Mouse (Mus musculus) limb, embryonic 15.5 days (tissue): ENCODE measurements around the gene Muc1. TPM values are rescaled to one million over a fixed set of nuclear protein-coding genes. Genes with fewer than 3 reads are reported as not detected.

Source experiments
- ATAC-seq: fragments of 200-750 bp; cut with Nextera tagmentation; 2 replicates; pipeline ENCODE4 v1.8.0; 2017; ENCODE audit warnings: low read depth, moderate TSS enrichment; ENCODE audit not compliant: insufficient number of reproducible peaks, low FRiP score, low TSS enrichment
- H3K27ac ChIP-seq: fragments of 300-500 bp; sonication (generic); 2 replicates; pipeline ENCODE4 v1.5.1; 2015; ENCODE audit warnings: moderate library complexity, mild to moderate bottlenecking, inconsistent platforms
- H3K27me3 ChIP-seq: fragments of 300-500 bp; sonication (generic); 2 replicates; pipeline ENCODE4 v1.6.1; 2015; ENCODE audit warnings: inconsistent platforms
- H3K36me3 ChIP-seq: fragments of 300-500 bp; sonication (generic); 2 replicates; pipeline ENCODE4 v1.6.1; 2015; ENCODE audit warnings: inconsistent platforms
- H3K4me1 ChIP-seq: fragments of 300-500 bp; sonication (generic); 2 replicates; pipeline ENCODE4 v1.6.1; 2015; ENCODE audit warnings: inconsistent platforms
- H3K4me2 ChIP-seq: fragments of 300-500 bp; sonication (generic); 2 replicates; pipeline ENCODE4 v1.6.1; 2015; ENCODE audit warnings: mild to moderate bottlenecking, inconsistent platforms
- H3K4me3 ChIP-seq: fragments of 300-500 bp; sonication (generic); 2 replicates; pipeline ENCODE4 v1.5.1; 2015; ENCODE audit warnings: mild to moderate bottlenecking, inconsistent platforms
- H3K9ac ChIP-seq: fragments of 300-500 bp; sonication (generic); 2 replicates; pipeline ENCODE4 v1.6.1; 2015; ENCODE audit warnings: inconsistent platforms
- H3K9me3 ChIP-seq: fragments of 300-500 bp; sonication (generic); 2 replicates; pipeline ENCODE4 v1.6.1; 2016; ENCODE audit warnings: inconsistent platforms
- whole genome bisulfite sequencing: fragments of 180-500 bp; shearing (Covaris S2); methylation state at CpG from one replicate; pipeline ENCODE4 v1.1.7; 2015; 5-methylcytosine and 5-hydroxymethylcytosine counted together
- polyA plus RNA-seq: library from polyadenylated mRNA; unstranded; fragments of >200 nt; fragmentation: Nextera tagmentation; extraction: Ambion mirVana; gene quantifications from 2 replicates; pipeline ENCODE4 v1.2.1, GENCODE M21; 2015

Muc1 gene
- polyA plus RNA-seq, 1 experiment from 2014 or later = 0.64 TPM

DNA sequence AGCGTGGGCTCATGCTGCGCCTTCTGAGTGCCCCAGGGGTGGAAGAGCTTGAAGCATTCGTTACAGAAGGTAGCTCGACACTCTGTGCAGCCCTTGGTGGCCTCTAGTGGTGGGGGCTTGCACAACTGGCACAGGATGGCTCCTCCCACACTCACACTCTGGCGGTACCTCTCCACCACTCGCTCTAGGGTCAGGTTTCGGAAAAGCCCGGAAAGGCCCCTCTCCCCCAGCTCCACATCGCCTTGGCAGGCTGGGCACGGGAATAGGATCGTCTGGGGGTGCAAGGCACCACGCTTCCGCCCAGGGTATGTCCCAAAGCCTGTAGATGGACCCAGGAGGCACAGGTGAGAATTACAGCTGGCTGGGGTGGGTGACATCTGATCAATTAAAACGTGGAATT, 14.8 kb downstream of the Muc1 start:
- H3K27me3 ChIP-seq = no peaks in the 10 kb centered on the region
- peak overlapping the region; percentile 83 for H3K4me3 ChIP-seq
- H3K36me3 ChIP-seq = peaks cover 33% of the 10 kb centered on the region
- H3K9me3 ChIP-seq = no peaks in the 10 kb centered on the region
- 13% methylated on average over 14 of the region's 14 CpGs for WGBS
- H3K9ac ChIP-seq = no peak overlapping the region; the same call in 1 of the 2 replicates
- ATAC-seq = no peak
- H3K27ac ChIP-seq = peak overlapping the region; percentile 86; the same call in 1 of the 2 replicates
- H3K4me1 ChIP-seq = peaks cover 37% of the 10 kb centered on the region
- peak overlapping the region; percentile 82 for H3K4me2 ChIP-seq

- no peaks in the 10 kb centered on the region for H3K9me3 ChIP-seq
- H3K4me2 ChIP-seq = peak overlapping the region; percentile 82
- H3K27me3 ChIP-seq = no peaks in the 10 kb centered on the region
- H3K36me3 ChIP-seq = peaks cover 32% of the 10 kb centered on the region
- WGBS = 15% methylated on average over 25 of the region's 25 CpGs
- peak overlapping the region; percentile 83 for H3K4me3 ChIP-seq
- peaks cover 37% of the 10 kb centered on the region for H3K4me1 ChIP-seq
- ATAC-seq = no peak
- H3K27ac ChIP-seq = peak overlapping the region; percentile 86
- H3K9ac ChIP-seq = peak overlapping the region; percentile 39; the same call in 1 of the 2 replicates
Measured at GRCm38 (mm10) chr3:89244158-89244981, 15.5 kb downstream of the Muc1 start.

DNA sequence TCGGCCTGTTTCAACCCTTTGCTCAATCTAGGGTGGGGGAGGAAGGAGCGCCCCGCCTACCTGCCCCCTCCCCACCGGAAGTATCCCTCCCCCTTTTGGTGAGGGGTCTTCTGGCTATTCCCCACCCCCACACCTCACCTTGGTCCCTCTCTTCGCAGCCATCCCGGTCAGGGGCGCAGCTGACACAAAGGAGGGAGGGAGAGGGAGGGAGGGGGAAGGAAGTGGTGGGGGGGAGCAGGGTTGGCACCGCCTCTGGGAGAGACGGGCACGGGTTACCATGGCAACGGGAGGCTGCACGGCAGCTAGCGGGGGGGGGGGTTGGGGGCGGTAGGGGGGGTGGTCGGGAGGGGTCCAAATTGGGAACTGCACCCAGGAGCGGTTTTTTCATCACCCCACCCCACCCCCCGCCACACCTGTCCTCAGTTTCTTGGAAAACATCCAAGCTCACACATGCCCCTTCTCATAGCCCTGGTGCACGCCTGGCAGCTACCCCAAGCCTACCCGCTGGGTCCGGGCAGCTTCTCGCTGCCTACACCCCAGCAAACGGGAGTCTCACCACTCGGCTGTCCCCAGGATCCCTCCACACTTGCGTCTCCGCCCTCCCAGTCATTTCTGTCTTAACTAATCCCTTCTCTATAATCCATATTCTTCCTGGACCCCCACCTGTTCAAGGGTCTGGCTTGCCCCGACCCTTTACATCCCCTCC, 16.3 kb downstream of the Muc1 start:
- Histone ChIP-seq H3K36me3 (peaks cover 34% of the 10 kb centered on the region), H3K9ac (peak overlapping the region; percentile 39; the same call in 1 of the 2 replicates), H3K4me1 (peaks cover 37% of the 10 kb centered on the region), H3K4me3 (peak overlapping the region; percentile 83), H3K9me3 (no peaks in the 10 kb centered on the region), H3K27ac (peak overlapping the region; percentile 86), H3K27me3 (no peaks in the 10 kb centered on the region), H3K4me2 (peak overlapping the region; percentile 82)
- ATAC-seq = 0 out of 2 replicates have a peak, but pooled peaks have one; percentile 5
- WGBS = 1% methylated on average over 19 of the region's 26 CpGs

DNA sequence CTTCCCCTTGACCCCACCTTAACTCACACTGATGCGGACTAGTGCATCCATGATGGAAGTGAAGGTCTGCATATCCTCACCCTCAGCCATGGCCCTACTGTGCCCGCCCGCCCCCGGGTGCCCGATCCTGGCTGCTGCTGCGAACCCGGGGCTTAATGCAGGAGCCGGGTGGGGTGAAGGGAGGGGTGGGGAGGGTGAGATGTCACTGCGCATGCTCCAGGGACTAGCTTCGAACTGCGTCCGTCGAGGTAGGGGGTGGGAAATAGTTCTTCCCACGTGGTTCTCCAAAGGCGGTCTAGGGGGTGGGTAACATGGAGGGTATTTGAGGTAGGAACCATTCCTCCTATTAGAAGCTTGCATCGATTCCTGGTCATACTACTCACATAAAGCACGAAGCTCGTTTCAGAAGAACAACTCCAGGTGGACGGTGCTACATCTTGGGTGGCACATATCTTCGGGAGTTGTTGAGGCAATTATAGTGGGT, 16.9 kb downstream of the Muc1 start, which contains the start of gene Krtcap2:
Gene Krtcap2 (plus strand): TSS at position 279 of the 484 bp plus-strand sequence.
- Histone ChIP-seq H3K9me3 (no peaks in the 10 kb centered on the region), H3K4me1 (peaks cover 42% of the 10 kb centered on the region), H3K4me2 (peak within 1 kb of the TSS; percentile 82), H3K9ac (peak within 1 kb of the TSS; percentile 70), H3K4me3 (peak within 1 kb of the TSS; percentile 83), H3K36me3 (peaks cover 30% of the 10 kb centered on the region), H3K27me3 (no peaks in the 10 kb centered on the region), H3K27ac (peak within 1 kb of the TSS; percentile 86)
- peak; percentile 0; the same call in 1 of the 2 replicates for ATAC-seq
- WGBS = 7% methylated on average over 20 of the region's 20 CpGs

DNA sequence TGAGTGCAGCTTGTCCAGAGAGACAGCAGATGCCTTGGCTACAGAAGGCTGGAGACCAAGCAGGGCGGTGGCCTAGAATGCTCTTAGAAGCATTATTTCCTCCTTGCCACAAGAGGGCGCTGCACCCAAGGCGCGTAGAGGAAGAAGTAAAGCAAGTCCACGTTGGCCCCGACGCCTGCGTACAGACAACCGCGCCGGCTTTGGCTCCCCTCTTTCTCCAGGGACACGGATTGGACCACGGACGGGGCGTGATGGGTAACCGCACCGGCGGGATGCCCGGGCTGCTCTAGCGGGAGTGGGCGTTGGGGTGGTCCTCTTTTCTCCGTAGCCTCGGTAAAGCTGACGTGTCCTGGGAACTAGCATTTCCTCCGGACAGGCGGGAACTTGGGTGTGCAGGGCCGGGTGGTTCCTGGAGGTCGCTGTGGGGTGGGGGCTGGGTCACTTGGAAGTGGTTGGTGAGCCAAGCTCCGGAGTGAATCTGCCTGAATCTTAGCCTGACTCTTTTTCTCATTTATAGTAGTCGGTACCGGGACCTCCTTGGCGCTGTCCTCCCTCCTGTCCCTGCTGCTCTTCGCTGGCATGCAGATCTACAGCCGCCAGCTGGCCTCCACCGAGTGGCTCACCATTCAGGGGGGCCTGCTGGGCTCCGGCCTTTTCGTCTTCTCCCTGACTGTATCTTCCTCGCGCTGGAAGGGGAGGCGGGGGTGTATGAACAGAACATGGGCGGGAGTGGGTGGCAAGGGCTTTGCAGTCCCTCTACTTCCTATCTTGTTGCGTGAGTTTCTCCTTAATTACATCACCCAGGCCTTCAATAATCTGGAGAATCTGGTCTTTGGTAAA, 17.6 kb downstream of the Muc1 start, which contains the start of gene Trim46:
Gene Trim46 (minus strand): TSS at position 49 of the 840 bp plus-strand sequence.
- H3K4me3 ChIP-seq = peak within 1 kb of the TSS; percentile 83
- H3K4me1 ChIP-seq = peaks cover 50% of the 10 kb centered on the region
- H3K9me3 ChIP-seq = no peaks in the 10 kb centered on the region
- under 1% methylated on average over 42 of the region's 42 CpGs for WGBS
- H3K4me2 ChIP-seq = peak within 1 kb of the TSS; percentile 82
- peak within 1 kb of the TSS; percentile 86 for H3K27ac ChIP-seq
- H3K36me3 ChIP-seq = peaks cover 25% of the 10 kb centered on the region
- H3K9ac ChIP-seq = peak within 1 kb of the TSS; percentile 70
- no peaks in the 10 kb centered on the region for H3K27me3 ChIP-seq
- ATAC-seq = peak; percentile 79

DNA sequence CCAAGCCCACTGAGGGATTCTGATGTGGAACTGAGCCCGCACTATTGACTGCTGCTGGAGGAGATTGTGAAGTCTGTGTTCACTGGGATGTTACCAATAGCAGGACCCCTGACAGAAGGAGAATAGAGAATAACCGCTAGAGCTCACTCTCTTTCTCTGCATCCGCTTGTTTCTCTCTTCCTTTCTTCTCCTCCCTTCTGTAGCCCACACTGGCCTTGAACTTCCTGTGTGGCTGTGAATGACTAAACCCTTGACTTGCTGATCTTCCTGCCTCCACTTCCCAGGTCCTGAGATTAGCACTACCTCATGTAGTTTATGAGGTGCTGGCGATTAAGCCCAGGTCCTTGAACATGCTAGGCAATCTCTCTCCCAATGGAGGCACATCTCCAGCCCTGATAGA, 18.6 kb downstream of the Muc1 start:
- Histone ChIP-seq H3K27ac (no peak overlapping the region), H3K4me1 (peaks cover 58% of the 10 kb centered on the region)

GRCm38 (mm10) chr3:89250435-89251040, 21.7 kb downstream of the Muc1 start:
- H3K9me3 ChIP-seq = no peaks in the 10 kb centered on the region
- ATAC-seq = no peak
- 0 out of 2 replicates have a peak overlapping the region, but pooled peaks have one; percentile 14 for H3K9ac ChIP-seq
- no peaks in the 10 kb centered on the region for H3K27me3 ChIP-seq
- H3K27ac ChIP-seq = peak overlapping the region; percentile 22; the same call in 1 of the 2 replicates
- no peak overlapping the region for H3K4me3 ChIP-seq
- H3K36me3 ChIP-seq = peaks cover 18% of the 10 kb centered on the region
- 16% methylated on average over 7 of the region's 7 CpGs for WGBS
- no peak overlapping the region for H3K4me2 ChIP-seq
- peaks cover 35% of the 10 kb centered on the region for H3K4me1 ChIP-seq

More for the DNA sequence above, 18.6 kb downstream of the Muc1 start:
- ATAC-seq = no peak
- no peaks in the 10 kb centered on the region for H3K9me3 ChIP-seq
- no peak overlapping the region for H3K9ac ChIP-seq
- no peaks in the 10 kb centered on the region for H3K27me3 ChIP-seq
- 83% methylated on average over 4 of the region's 4 CpGs for WGBS
- H3K4me3 ChIP-seq = peak overlapping the region; percentile 83
- H3K36me3 ChIP-seq = peaks cover 18% of the 10 kb centered on the region
- H3K4me2 ChIP-seq = peak overlapping the region; percentile 82

DNA sequence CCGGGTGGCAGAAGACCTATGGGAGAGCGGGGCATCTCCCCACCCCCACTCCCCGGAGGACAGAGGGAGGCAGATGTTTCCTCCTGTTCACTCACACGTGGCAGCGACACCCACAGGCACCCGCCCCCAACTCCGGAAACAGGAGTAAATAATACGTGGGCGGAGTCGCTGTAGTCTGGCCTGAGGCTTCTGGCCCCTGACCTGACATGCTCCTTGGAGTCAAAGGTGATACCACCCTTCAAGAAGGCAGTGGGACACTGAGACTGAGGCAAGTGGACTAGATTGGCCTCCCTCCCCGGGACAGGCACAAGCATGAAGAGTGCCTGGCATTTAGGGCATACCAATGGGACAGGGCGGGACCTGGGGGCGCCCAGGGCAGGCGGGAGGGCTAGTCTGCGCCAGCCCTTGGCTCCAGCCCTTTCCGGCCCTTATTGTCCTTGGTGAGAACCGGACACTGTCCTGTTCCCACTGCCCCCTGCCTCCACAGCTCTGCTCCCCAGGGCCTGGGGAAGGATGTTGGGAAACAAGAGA, 22.6 kb downstream of the Muc1 start:
- Histone ChIP-seq H3K9ac (no peak overlapping the region), H3K9me3 (no peaks in the 10 kb centered on the region), H3K4me1 (peaks cover 31% of the 10 kb centered on the region), H3K27ac (peak overlapping the region; percentile 11; the same call in 1 of the 2 replicates), H3K27me3 (no peaks in the 10 kb centered on the region), H3K4me3 (no peak overlapping the region), H3K36me3 (peaks cover 18% of the 10 kb centered on the region), H3K4me2 (peak overlapping the region; percentile 25)
- WGBS = 6% methylated on average over 17 of the region's 17 CpGs
- ATAC-seq = no peak

- no peak overlapping the region for H3K9ac ChIP-seq
- no peak for ATAC-seq
- WGBS = 83% methylated on average over 5 of the region's 5 CpGs
Measured at GRCm38 (mm10) chr3:89254994-89255393, 26.1 kb downstream of the Muc1 start.

GRCm38 (mm10) chr3:89256177-89256576, 27.3 kb downstream of the Muc1 start:
- WGBS = 82% methylated on average over 5 of the region's 5 CpGs

More at GRCm38 (mm10) chr3:89254994-89255393, 26.1 kb downstream of the Muc1 start:
- Histone ChIP-seq H3K4me3 (no peak overlapping the region), H3K4me1 (peaks cover 21% of the 10 kb centered on the region), H3K4me2 (no peak overlapping the region), H3K27ac (no peak overlapping the region), H3K27me3 (no peaks in the 10 kb centered on the region), H3K36me3 (no peaks in the 10 kb centered on the region), H3K9me3 (no peaks in the 10 kb centered on the region)

More at GRCm38 (mm10) chr3:89256177-89256576, 27.3 kb downstream of the Muc1 start:
- Histone ChIP-seq H3K9me3 (no peaks in the 10 kb centered on the region), H3K27ac (no peak overlapping the region), H3K9ac (no peak overlapping the region), H3K36me3 (no peaks in the 10 kb centered on the region), H3K27me3 (no peaks in the 10 kb centered on the region), H3K4me1 (peaks cover 12% of the 10 kb centered on the region), H3K4me2 (no peak overlapping the region), H3K4me3 (no peak overlapping the region)
- ATAC-seq = no peak
